Mouse (Mus musculus) liver (tissue): Measurements from ENCODE around the gene Defb36.

Experiments
- DNase-seq: peaks from one replicate; pipeline ENCODE4 v3.0.0-alpha.2; 2020; ENCODE audit warnings: mixed read lengths

The Defb36 gene

DNA sequence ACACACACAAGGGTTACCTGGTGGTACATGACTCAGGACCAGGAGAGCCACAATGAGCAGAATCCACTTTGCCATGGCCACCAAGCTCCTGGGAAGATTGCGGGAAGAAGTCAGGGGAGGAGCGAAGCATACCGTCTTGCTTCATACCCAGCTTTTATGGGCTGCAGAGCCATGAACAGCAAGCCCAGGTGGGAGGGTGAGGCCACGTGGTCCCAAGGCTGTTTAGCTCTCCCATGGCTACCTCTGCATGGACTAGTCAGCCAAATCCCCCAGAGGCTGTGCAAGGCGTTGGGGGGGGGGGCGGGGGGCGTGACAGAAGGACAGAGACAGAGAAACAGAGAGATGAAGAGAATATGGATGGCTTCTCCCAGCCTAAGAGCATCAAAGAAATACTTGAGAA lies 18.8 kb downstream of the Defb36 start, which contains the start of gene Defb25:
Gene Defb25 (minus strand): TSS at position 101 of the 400 bp plus-strand sequence.
- no peak for DNase-seq

DNA sequence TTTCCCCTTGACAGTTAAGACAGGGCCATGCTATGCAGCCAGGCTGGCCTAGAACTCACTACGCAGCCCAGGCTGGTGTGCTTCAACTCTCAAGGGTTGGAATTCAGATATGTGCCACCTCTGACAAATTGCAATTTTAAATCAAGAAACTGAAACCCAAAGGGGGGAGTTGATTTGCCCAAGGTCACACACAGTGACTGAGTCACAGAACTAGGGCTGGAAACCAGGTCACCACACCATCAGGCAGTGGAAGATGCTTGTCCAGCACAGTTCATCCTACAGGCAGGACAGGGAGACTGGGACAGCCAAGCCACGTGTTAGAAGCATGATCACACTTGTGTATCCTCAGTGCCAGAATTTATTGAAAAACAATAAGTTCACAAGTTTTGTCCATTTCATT lies 20.4 kb downstream of the Defb36 start:
- no peak for DNase-seq

DNA sequence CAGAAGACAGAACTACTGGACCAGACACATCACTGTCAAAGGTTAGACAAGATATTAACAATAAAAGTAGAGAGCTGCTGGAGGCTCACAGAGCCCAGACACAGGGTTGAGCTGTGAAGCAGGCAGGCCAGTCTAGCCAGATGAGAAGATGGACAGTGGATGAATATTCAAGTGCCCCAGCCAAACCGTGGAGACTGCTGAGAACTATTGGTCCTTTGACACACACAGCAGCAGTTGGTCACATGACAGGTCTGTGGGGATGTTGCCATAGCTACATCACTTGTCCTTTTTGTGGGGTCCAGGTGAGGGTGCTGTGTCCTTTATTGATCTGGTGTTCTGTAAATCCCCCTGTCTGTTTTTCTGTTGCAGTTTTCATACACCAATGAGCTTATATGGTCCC lies 21.1 kb downstream of the Defb36 start:
- DNase-seq: no peak

DNA sequence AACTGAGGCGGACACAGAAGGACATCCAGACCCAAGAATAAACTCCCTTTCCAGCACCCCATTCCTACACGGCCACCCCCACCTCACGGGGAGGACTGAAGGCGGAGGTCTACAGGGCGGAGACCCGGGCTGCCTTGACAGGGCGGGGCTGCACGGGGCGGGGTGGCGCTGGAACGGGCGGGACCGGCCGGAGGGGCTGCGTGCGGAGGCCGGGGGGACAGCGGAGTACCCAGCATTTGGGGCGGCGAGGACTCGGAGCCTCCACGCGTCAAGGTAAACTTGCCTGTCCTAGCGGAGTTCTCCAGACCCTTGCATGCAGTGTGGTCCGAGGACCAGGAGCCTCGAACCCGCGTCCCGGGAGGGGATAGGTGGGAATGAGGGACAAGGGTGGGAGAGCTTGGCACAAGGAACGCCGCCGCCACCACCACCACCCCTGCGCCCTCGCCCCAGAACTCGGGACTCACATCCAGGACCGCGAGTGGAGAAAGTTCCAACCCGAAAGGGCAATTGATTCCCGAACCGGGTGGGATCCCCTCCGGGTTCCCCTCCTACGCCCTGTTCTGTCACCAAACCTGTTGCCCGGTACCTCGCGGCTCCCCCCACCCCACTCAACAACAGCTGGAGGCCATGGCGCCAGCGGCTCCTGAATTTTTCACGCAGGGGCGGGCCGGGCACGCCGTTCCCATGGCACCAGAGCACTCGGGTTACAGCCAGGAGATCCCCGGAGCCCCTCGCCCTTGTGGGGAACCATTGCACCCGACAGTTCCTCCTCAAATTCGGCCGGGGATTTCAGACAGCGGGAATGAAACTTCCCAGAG lies 22.9 kb downstream of the Defb36 start, which contains the start of gene Rem1:
Gene Rem1 (plus strand): TSS at position 178 of the 818 bp plus-strand sequence.
- peak; percentile 9 for DNase-seq

DNA sequence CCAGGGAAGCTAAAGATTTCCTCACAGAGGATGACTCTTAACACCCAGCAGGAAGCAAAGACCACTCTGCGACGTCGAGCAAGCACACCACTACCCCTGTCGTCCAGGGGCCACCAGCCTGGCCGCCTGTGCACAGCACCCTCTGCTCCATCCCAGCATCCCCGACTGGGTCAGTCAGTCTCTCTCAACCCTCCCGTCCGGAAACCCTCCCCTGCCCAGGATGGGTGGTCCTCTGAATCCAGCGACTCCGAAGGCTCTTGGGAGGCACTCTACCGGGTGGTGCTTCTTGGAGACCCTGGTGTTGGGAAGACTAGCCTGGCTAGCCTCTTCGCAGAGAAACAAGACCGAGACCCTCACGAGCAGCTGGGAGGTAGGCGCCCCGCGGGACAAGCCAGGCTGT lies 23.9 kb downstream of the Defb36 start:
- no peak for DNase-seq

DNA sequence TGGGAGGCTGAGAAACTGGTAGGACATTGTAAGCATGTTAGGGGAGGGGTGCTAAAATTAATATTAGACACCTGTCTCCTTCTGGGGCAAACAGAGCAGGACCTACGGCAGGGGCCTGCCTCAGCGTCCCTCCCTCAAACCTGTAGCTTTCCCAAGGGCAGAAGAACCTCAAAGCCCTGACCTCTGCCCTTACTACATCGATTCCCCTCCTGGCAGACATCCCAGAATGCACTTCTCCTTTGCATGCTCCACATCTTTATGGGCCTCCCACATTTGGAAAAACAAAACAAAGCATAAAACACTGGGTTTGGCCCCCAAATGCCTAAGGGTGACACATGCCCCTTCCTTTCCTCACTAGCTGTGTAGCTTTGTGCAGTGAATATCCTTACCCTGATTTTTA lies 25.1 kb downstream of the Defb36 start:
- no peak for DNase-seq

DNA sequence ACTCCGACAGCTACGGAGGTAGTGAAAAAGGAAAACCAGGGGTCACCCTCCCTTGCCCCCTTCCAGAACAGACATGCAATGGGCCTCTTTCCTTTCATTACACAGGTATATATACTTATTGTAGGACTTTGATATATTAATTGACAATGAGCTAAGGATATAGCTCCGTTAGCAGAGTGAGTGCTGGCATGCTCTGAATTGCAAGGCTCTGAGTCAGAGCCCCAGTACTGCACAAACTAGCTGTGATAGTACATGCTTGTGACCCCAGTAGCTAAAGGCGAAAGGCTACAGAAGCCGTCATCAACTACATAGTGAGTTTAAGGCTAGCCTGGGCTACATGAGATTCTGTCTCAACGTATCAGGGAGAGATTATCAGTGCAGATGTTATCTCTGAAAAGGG lies 25.8 kb downstream of the Defb36 start:
- no peak for DNase-seq

DNA sequence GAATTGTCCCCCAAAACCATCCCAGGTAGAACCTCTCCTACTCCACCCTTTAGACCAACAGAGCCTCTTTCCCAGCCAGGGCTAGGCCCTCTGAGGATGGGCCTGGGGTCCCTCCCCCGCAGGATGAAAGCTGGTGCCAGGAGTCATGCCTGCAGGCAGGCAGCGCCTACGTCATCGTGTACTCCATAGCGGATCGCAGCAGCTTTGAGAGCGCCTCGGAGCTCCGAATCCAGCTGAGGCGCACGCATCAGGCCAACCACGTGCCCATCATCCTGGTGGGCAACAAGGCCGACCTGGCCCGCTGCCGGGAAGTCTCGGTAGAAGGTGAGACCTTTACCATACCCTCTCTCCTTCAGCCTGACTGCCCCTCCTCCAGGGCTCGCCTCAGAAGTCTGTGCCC lies 29.2 kb downstream of the Defb36 start:
- DNase-seq: peak; percentile 22

DNA sequence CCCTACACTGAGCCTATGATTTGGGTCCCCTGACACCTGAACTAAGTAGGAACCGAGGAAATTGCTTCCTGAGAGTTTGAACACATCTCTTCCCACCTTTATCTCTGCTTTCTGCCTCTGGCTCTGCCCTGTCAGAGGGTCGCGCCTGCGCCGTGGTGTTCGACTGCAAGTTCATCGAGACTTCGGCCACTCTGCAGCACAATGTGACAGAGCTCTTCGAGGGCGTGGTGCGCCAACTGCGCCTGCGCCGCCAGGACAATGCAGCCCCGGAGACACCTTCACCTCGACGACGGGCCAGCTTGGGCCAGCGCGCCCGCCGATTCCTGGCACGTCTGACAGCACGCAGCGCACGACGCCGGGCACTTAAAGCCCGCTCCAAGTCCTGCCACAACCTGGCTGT lies 30.2 kb downstream of the Defb36 start:
- DNase-seq: no peak

DNA sequence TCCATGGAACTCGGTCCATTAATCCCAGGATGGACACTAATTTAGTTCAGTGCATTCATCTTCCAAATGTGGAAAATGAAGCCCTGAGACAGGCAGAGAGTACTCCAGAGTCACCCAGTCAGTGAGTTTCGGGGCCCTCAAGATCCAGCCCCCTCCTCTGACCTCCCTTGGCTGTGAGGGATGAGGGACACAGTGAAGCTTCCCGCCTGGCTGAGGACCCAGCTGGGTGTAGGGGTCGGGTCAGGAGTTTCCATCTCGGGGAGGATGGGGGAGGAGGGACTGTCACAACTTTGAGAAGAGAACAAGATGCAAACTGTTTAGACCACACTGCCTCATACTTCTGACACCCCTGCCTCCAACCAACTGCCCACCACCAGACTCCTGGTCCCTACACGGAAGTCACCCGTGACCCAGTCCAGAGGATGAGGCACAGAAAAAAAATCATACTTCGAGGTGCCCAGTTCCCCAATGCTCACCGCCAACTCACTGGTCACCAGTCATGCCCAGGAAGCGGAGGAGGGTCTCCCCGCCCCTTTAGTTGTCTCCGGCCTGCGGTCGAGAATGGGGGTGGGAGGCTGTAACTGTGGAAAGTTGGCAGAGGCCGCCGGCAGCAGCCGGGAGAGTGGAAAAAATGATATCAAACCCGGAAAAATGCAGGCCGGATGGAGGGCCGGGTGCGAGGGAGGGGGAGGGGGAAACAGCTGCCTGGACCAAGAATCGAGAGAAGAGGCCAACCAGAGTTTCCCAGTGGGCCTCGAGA lies 32.3 kb downstream of the Defb36 start:
- peak; percentile 57 for DNase-seq

DNA sequence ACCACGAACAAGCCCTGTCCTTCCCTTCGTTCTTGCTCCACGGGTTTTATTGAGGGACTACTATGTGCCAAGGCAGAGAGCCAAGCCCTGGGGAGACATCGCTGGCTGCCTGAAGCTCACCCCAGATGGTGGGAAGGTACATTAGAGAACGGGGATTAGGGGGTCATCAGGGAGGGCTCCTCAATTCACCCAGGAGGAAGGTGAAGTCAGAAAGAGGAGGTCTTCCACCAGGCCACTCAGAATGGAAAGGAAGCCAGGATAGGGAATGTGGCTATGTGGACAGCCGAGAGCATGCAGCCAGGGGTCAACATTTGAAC lies 32.8 kb downstream of the Defb36 start:
- no peak for DNase-seq

DNA sequence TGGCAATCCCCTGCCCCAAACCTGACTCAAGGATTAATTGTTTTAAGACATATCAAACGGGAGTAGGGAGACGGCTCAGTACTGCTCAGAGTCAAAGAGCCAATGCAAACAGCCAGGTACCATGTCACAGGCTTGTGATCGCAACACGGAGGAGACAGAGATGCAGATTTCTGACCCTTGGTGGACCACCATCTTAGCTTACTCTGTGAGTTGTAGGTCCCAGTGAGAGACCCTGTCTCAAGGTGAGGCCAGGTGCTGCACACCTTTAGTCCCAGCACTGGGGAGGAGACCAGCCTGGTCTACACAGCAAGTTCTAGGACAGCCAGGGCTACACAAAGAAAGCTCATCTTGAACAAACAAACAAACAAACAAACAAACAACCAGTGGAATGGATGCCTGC lies 33.3 kb downstream of the Defb36 start:
- DNase-seq: no peak

DNA sequence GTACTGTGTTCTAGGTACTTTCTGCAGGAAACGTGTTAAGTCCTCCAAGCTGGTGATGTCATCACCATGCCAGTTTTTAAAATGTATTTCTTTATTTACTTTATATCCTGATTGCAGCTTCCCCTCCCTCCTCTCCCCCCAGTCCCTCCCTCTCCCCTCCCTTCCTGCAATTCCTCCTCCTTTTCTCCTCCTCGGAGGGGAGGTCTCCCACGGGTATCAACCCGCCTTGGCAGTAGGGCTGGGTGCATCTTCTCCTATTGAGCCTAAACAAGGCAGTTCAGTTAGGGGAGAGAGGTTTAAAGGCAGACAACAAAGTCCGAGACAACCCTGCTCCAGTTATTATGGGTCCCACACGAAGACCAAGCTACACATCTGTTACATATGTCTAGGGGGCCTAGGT lies 34.7 kb downstream of the Defb36 start:
- no peak for DNase-seq

DNA sequence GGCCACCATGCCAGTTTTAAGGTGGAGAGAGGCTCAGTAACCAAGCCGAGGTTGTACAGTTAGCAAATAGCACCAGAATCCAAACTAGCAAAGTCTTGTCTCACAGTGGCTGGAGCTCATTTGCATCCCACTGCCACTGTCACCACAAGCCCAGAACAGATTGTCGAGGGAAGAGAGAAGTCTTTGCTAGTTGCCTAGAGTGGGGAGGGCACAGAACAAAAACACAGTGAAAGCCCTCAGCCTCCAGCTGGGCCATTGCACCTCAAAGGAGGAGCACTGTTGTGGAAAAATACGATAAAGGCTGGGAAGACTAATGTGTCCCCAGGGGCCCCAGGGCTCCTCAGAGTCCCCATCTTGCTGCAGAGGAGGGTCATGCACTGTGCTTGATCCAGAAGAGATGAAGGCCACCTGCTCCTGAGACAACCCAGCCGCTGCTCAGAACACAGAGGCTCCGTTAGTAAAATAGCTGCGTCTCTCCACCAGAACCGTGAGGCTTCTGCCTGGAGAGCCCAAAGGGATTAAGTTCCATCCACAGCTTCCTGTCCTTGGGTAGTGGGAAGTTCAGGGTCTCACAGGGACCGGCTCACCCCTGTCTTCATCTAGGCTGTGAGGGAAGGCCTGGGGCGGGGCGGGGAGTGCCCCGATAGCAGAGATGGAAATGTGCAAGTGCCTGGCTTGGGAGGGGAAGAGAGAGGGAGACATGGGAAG lies 35.4 kb downstream of the Defb36 start:
- no peak for DNase-seq

DNA sequence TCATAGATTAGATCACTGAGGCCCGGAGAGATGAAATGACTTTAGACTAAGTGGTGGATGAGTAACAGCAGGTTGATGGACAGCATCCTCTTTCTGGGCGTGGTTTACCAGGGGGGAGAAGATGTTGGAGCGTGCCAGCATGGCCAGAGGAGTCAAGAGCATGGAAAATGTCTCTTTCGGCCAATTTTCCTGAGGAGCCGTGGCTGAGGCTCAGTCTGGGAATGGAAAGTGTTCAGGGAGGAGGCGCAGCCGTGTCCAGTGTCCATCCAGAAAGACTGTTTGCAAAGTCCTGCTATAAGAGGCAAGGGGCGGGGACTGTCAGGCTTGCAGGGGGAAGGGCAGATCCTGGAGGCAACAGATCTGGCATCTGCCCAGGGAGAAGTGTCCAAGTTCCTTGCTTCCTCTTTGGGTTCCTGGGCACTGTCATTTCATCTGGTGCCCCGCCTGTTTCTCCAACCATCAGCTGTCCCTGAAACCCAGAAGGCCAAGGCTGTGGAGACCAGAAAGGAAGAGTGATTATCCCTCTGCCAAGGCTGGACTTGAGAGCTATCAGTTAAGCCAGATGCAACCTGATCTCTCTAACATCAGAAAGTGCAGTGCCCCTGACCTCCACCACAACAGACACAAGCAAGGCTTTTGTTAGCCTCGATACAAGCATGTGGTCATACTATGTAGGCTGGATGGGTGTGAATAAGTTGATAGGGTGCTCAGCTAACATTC lies 48.9 kb downstream of the Defb36 start:
- DNase-seq: no peak

DNA sequence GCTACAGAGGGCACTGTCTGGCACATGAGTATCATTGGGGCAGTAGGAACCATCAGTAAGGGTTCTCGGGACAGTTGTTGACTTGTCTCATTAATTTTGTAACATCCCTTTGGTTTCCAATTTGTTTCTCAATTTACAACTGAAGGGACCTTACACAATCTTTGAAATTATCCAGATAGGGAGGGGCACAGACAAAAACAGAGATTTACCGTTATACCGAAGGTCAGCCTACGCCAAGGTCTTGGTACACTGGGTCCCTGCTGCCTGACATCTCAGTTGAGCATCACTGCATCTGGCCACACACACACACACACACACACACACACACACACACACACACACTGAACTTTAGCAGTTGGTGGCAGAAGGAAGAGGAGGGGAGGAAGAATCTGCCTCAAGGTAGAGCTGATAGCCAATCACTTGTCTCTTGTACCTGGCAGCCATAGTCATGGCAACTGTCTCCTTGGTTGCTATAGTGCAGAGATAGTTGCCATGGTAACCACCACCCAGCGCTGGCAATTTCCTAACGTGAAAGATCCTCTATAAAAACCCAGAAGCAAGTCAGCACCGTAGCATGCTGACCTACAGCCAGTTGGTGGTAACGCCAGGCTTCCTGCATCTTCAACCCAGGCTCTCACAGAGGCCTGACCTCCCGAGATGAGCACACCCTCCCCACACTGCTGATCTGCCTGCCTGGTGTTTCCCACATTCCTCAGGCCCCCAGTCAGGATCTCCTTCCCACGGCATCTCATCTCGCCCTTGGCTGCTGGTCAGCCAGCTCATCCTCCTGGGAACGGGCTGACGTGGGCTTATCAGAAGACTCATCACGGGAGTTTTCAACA lies 50.0 kb downstream of the Defb36 start:
- no peak for DNase-seq

DNA sequence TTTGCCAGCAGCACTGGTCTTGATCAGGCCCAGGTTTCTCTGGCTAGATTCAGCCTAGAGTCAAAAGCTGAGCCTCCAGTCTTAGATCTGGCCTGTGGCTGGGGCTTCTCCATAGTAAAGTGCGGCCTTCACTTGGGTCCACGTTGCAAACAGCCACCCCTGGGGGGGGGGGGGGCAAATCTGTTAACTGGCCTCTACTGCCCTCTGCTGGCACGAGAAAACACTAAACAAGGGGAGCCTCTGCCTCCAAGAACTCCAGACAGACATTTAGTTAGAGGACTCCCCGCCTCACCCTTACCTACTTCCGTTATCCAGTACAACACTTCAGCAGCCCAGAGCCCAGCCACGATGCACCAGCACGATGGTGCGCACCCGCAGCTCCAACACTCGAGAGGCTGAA lies 53.3 kb downstream of the Defb36 start:
- DNase-seq: peak; percentile 16

DNA sequence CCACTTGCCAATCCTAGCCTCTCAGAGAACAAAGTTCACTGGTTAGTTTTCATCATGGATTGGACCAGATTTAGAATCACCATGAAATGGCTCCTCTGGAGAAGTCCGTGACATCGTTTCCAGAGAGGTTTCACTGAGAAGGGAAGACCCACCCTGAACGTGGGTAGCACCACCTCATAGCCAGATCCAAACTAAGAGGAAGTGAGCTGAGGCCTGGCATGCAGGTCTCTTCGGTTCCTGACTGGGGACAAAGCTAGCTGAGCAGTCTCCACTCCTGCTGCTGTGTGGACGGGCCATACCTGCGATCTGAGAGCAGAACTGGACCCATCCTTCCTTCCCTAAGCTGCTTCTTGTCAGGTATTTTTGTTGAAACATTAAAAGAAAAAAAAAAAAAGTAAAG lies 57.0 kb downstream of the Defb36 start:
- no peak for DNase-seq
